Mouse (Mus musculus): ENCODE measurements at regions not wholly inside any gene's neighbourhood (a gene's known extent, or its start where the extent isn't known, plus 50 kb on each side); places are given as distances from the start of the nearest gene placed in this dataset.

- no peak for ATAC-seq (replicated peaks; ENCODE audit: low FRiP score)
- Histone ChIP-seq H3K36me3 (ENCODE audit: control insufficient read depth, insufficient read depth, low read length) (no peaks in the 10 kb centered on the region), H3K9ac (ENCODE audit: low read depth, low read length) (no peak overlapping the region), H3K4me1 (replicated peaks; ENCODE audit: control insufficient read depth, insufficient read depth, low read length) (no peaks in the 10 kb centered on the region), H3K4me3 (ENCODE audit: low read depth, low read length) (no peak overlapping the region), H3K4me2 (no peak overlapping the region), H3K27me3 (replicated peaks; ENCODE audit: control insufficient read depth, insufficient read depth, low read length) (no peaks in the 10 kb centered on the region), H3K9me3 (ENCODE audit: control insufficient read depth, low read length) (no peaks in the 10 kb centered on the region), H3K27ac (ENCODE audit: low read depth, low read length) (no peak overlapping the region)
- DNase-seq (ENCODE audit: low spot score) = no peak
- WGBS = 64% methylated on average over 6 of the region's 6 CpGs
These were observed 278.5 kb upstream of the Prickle1 start for GRCm38 (mm10) chr15:93874206-93874605.

GRCm38 (mm10) chr15:93857336-93857901 is 261.7 kb upstream of the Prickle1 start:
- no peaks in the 10 kb centered on the region for H3K27me3 ChIP-seq (replicated peaks; ENCODE audit: control insufficient read depth, insufficient read depth, low read length)
- H3K4me3 ChIP-seq (ENCODE audit: low read depth, low read length) = no peak overlapping the region
- no peak for DNase-seq (ENCODE audit: low spot score)
- no peaks in the 10 kb centered on the region for H3K4me1 ChIP-seq (replicated peaks; ENCODE audit: control insufficient read depth, insufficient read depth, low read length)
- ATAC-seq (replicated peaks; ENCODE audit: low FRiP score) = no peak
- WGBS = 79% methylated on average over 12 of the region's 12 CpGs
- H3K27ac ChIP-seq (ENCODE audit: low read depth, low read length) = no peak overlapping the region
- H3K9ac ChIP-seq (ENCODE audit: low read depth, low read length) = no peak overlapping the region
- H3K36me3 ChIP-seq (ENCODE audit: control insufficient read depth, insufficient read depth, low read length) = no peaks in the 10 kb centered on the region
- no peak overlapping the region for H3K4me2 ChIP-seq
- H3K9me3 ChIP-seq (ENCODE audit: control insufficient read depth, low read length) = no peaks in the 10 kb centered on the region

GRCm38 (mm10) chr15:93853221-93853620 is 257.5 kb upstream of the Prickle1 start:
- no peaks in the 10 kb centered on the region for H3K9me3 ChIP-seq (ENCODE audit: control insufficient read depth, low read length)
- ATAC-seq (replicated peaks; ENCODE audit: low FRiP score) (no peak), DNase-seq (ENCODE audit: low spot score) (no peak)
- no peaks in the 10 kb centered on the region for H3K27me3 ChIP-seq (replicated peaks; ENCODE audit: control insufficient read depth, insufficient read depth, low read length)
- H3K36me3 ChIP-seq (ENCODE audit: control insufficient read depth, insufficient read depth, low read length) = no peaks in the 10 kb centered on the region
- no peak overlapping the region for H3K27ac ChIP-seq (ENCODE audit: low read depth, low read length)
- no peak overlapping the region for H3K4me2 ChIP-seq
- H3K4me1 ChIP-seq (replicated peaks; ENCODE audit: control insufficient read depth, insufficient read depth, low read length) = no peaks in the 10 kb centered on the region
- no peak overlapping the region for H3K9ac ChIP-seq (ENCODE audit: low read depth, low read length)
- 66% methylated on average over 3 of the region's 3 CpGs for WGBS
- H3K4me3 ChIP-seq (ENCODE audit: low read depth, low read length) = no peak overlapping the region

GRCm38 (mm10) chr15:93852126-93852525 is 256.4 kb upstream of the Prickle1 start:
- 88% methylated on average over 4 of the region's 4 CpGs for WGBS
- DNase-seq (ENCODE audit: low spot score) = no peak
- Histone ChIP-seq H3K27ac (ENCODE audit: low read depth, low read length) (no peak overlapping the region), H3K4me3 (ENCODE audit: low read depth, low read length) (no peak overlapping the region), H3K9me3 (ENCODE audit: control insufficient read depth, low read length) (no peaks in the 10 kb centered on the region), H3K36me3 (ENCODE audit: control insufficient read depth, insufficient read depth, low read length) (no peaks in the 10 kb centered on the region), H3K4me2 (no peak overlapping the region), H3K27me3 (replicated peaks; ENCODE audit: control insufficient read depth, insufficient read depth, low read length) (no peaks in the 10 kb centered on the region), H3K4me1 (replicated peaks; ENCODE audit: control insufficient read depth, insufficient read depth, low read length) (no peaks in the 10 kb centered on the region), H3K9ac (ENCODE audit: low read depth, low read length) (no peak overlapping the region)
- no peak for ATAC-seq (replicated peaks; ENCODE audit: low FRiP score)

- H3K9ac ChIP-seq (ENCODE audit: low read depth, low read length) = no peak overlapping the region
- H3K27ac ChIP-seq (ENCODE audit: low read depth, low read length) = no peak overlapping the region
- H3K36me3 ChIP-seq (ENCODE audit: control insufficient read depth, insufficient read depth, low read length) = no peaks in the 10 kb centered on the region
- ATAC-seq (replicated peaks; ENCODE audit: low FRiP score) (no peak), DNase-seq (ENCODE audit: low spot score) (no peak)
- H3K9me3 ChIP-seq (ENCODE audit: control insufficient read depth, low read length) = no peaks in the 10 kb centered on the region
- no peak overlapping the region for H3K4me2 ChIP-seq
- H3K27me3 ChIP-seq (replicated peaks; ENCODE audit: control insufficient read depth, insufficient read depth, low read length) = no peaks in the 10 kb centered on the region
- no peaks in the 10 kb centered on the region for H3K4me1 ChIP-seq (replicated peaks; ENCODE audit: control insufficient read depth, insufficient read depth, low read length)
- WGBS = 80% methylated on average over 6 of the region's 6 CpGs
- no peak overlapping the region for H3K4me3 ChIP-seq (ENCODE audit: low read depth, low read length)
These were observed 254.7 kb upstream of the Prickle1 start for GRCm38 (mm10) chr15:93850388-93850787.

- no peaks in the 10 kb centered on the region for H3K36me3 ChIP-seq (ENCODE audit: control insufficient read depth, insufficient read depth, low read length)
- no peak overlapping the region for H3K27ac ChIP-seq (ENCODE audit: low read depth, low read length)
- DNase-seq (ENCODE audit: low spot score) (no peak), ATAC-seq (replicated peaks; ENCODE audit: low FRiP score) (no peak)
- H3K27me3 ChIP-seq (replicated peaks; ENCODE audit: control insufficient read depth, insufficient read depth, low read length) = no peaks in the 10 kb centered on the region
- H3K4me1 ChIP-seq (replicated peaks; ENCODE audit: control insufficient read depth, insufficient read depth, low read length) = no peaks in the 10 kb centered on the region
- H3K9me3 ChIP-seq (ENCODE audit: control insufficient read depth, low read length) = no peaks in the 10 kb centered on the region
- WGBS = 85% methylated on average over 4 of the region's 4 CpGs
- no peak overlapping the region for H3K9ac ChIP-seq (ENCODE audit: low read depth, low read length)
- H3K4me2 ChIP-seq = no peak overlapping the region
- H3K4me3 ChIP-seq (ENCODE audit: low read depth, low read length) = no peak overlapping the region
These were observed 253.1 kb upstream of the Prickle1 start for GRCm38 (mm10) chr15:93848830-93849229.

GRCm38 (mm10) chr15:93846797-93847196 is 251.1 kb upstream of the Prickle1 start:
- DNase-seq (ENCODE audit: low spot score) = no peak
- ATAC-seq (replicated peaks; ENCODE audit: low FRiP score) = no peak
- H3K36me3 ChIP-seq (ENCODE audit: control insufficient read depth, insufficient read depth, low read length) = no peaks in the 10 kb centered on the region
- no peaks in the 10 kb centered on the region for H3K4me1 ChIP-seq (replicated peaks; ENCODE audit: control insufficient read depth, insufficient read depth, low read length)
- no peak overlapping the region for H3K4me3 ChIP-seq (ENCODE audit: low read depth, low read length)
- no peak overlapping the region for H3K9ac ChIP-seq (ENCODE audit: low read depth, low read length)
- H3K4me2 ChIP-seq = no peak overlapping the region
- 60% methylated on average over 4 of the region's 4 CpGs for whole genome bisulfite sequencing
- H3K9me3 ChIP-seq (ENCODE audit: control insufficient read depth, low read length) = no peaks in the 10 kb centered on the region
- H3K27me3 ChIP-seq (replicated peaks; ENCODE audit: control insufficient read depth, insufficient read depth, low read length) = no peaks in the 10 kb centered on the region
- no peak overlapping the region for H3K27ac ChIP-seq (ENCODE audit: low read depth, low read length)

GRCm38 (mm10) chr15:93845801-93846200 is 250.1 kb upstream of the Prickle1 start:
- H3K4me1 ChIP-seq (replicated peaks; ENCODE audit: control insufficient read depth, insufficient read depth, low read length) = no peaks in the 10 kb centered on the region
- H3K36me3 ChIP-seq (ENCODE audit: control insufficient read depth, insufficient read depth, low read length) = no peaks in the 10 kb centered on the region
- WGBS = 67% methylated on average over 6 of the region's 6 CpGs
- H3K9ac ChIP-seq (ENCODE audit: low read depth, low read length) = no peak overlapping the region
- H3K27me3 ChIP-seq (replicated peaks; ENCODE audit: control insufficient read depth, insufficient read depth, low read length) = no peaks in the 10 kb centered on the region
- no peak for ATAC-seq (replicated peaks; ENCODE audit: low FRiP score)
- no peak overlapping the region for H3K27ac ChIP-seq (ENCODE audit: low read depth, low read length)
- no peaks in the 10 kb centered on the region for H3K9me3 ChIP-seq (ENCODE audit: control insufficient read depth, low read length)
- no peak for DNase-seq (ENCODE audit: low spot score)
- H3K4me2 ChIP-seq = no peak overlapping the region
- no peak overlapping the region for H3K4me3 ChIP-seq (ENCODE audit: low read depth, low read length)

- Histone ChIP-seq H3K9me3 (ENCODE audit: control insufficient read depth, low read length) (no peaks in the 10 kb centered on the region), H3K4me3 (ENCODE audit: low read depth, low read length) (no peak overlapping the region), H3K27me3 (replicated peaks; ENCODE audit: control insufficient read depth, insufficient read depth, low read length) (no peaks in the 10 kb centered on the region), H3K9ac (ENCODE audit: low read depth, low read length) (no peak overlapping the region), H3K4me1 (replicated peaks; ENCODE audit: control insufficient read depth, insufficient read depth, low read length) (no peaks in the 10 kb centered on the region), H3K27ac (ENCODE audit: low read depth, low read length) (no peak overlapping the region), H3K4me2 (no peak overlapping the region), H3K36me3 (ENCODE audit: control insufficient read depth, insufficient read depth, low read length) (no peaks in the 10 kb centered on the region)
- 71% methylated on average over 1 of the region's 1 CpGs for WGBS
- no peak for DNase-seq (ENCODE audit: low spot score)
- ATAC-seq (replicated peaks; ENCODE audit: low FRiP score) = no peak
These were observed 237.3 kb upstream of the Prickle1 start for GRCm38 (mm10) chr15:93832956-93833355.

Data from liver, embryonic 11.5 days (tissue).